Mouse (Mus musculus) CH12.LX (cell line): ENCODE data around the gene Fam117a.

ENCODE experiments used
- CTCF ChIP-seq, 2 experiments: IDR thresholded peaks in 1 of 2; conservative IDR thresholded peaks in 1 of 2; 2 replicates each; pipeline ENCODE4 v1.5.1; 2011 to 2012; ENCODE audit warnings: low read depth in 2 of 2, low read length in 2 of 2, improper control_type of control experiment in 1 of 2, inconsistent platforms in 1 of 2, mild to moderate bottlenecking in 1 of 2, moderate library complexity in 1 of 2
- ELF1 ChIP-seq: IDR thresholded peaks from 2 replicates; pipeline ENCODE4 v1.6.1; 2014; ENCODE audit warnings: low read depth, mild to moderate bottlenecking, inconsistent platforms, low read length, improper control_type of control experiment
- EP300 ChIP-seq: IDR thresholded peaks from 2 replicates; pipeline ENCODE4 v1.6.1; 2011; ENCODE audit warnings: low read length, improper control_type of control experiment
- UBTF ChIP-seq: IDR thresholded peaks from 2 replicates; pipeline ENCODE4 v1.6.1; 2012; ENCODE audit warnings: low read depth, mild to moderate bottlenecking, inconsistent platforms, low read length, improper control_type of control experiment, moderate library complexity
- ZMIZ1 ChIP-seq: IDR thresholded peaks from 2 replicates; pipeline ENCODE4 v1.6.1; 2012; ENCODE audit warnings: low read depth, mild to moderate bottlenecking, inconsistent platforms, low read length, improper control_type of control experiment

DNA sequence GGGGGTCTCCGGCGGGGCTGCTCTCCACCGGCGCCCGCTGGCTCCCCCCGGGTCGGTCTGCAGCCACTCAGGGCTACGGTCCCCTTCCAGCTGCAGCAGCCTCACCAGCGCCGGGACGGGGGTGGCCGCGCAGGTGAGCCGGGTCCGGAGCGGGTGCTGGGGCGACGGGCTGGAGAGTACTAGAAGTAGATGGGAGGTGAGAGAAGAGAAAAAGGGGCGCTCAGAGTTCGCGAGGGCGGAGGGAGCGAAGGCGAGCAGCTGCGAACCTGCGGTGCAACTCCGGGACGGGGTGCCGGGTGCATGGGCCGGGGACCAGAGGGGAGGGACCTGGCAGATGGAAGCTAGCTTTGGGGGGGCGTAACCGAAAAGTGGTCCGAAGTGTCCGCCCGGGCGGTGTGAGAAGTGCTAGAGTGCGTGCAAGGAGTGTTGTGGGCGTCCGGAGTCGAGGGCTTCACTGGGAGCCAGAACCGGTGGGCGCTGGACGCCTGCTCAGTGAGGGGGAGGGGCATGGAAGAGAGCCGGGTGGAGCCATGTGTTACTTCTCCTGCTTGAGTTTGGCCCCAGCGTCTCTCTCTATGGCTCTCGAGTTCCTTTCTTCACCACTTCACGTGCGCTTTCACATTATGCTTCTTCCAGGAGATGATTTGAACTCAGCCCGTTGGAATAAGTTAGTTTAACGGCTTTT lies 453 bp downstream of the Fam117a start:
- TF ChIP-seq CTCF (conservative IDR thresholded peaks at IDR 0.05 in 1 of 2, IDR thresholded peaks at IDR 0.05 in 1 of 2; ENCODE audit: low read depth in 2 of 2, low read length in 2 of 2) = no peak
- no peak for TF ChIP-seq ELF1
- no peak for TF ChIP-seq ZMIZ1
- no peak for TF ChIP-seq EP300
- TF ChIP-seq UBTF = no peak
